Mouse (Mus musculus) midbrain, embryonic 14.5 days (tissue): Measurements from ENCODE around the gene Ndfip2. TPM values are rescaled to one million over a fixed set of nuclear protein-coding genes. Genes with fewer than 3 reads are reported as not detected.
A peak's percentile ranks its signal among the peaks of the same experiment; 100 is the strongest.

Experiments
- ATAC-seq: fragments of 200-750 bp; cut with Nextera tagmentation; 2 replicates; pipeline ENCODE4 v1.8.0; 2017; ENCODE audit warnings: moderate number of reproducible peaks, moderate library complexity; ENCODE audit not compliant: low FRiP score, low TSS enrichment
- DNase-seq: peaks from one replicate; pipeline ENCODE4 v3.0.0-alpha.2; 2015
- H3K27ac ChIP-seq: fragments of 300-500 bp; sonication (generic); replicated peaks from 2 replicates; pipeline ENCODE4 v1.5.1; 2014; ENCODE audit warnings: mild to moderate bottlenecking, low read depth, low read length, moderate library complexity
- H3K27me3 ChIP-seq: fragments of 300-500 bp; sonication (generic); 2 replicates; pipeline ENCODE4 v1.6.1; 2014; ENCODE audit warnings: low read length, control low read depth, mixed read lengths; ENCODE audit not compliant: control insufficient read depth, insufficient read depth
- H3K36me3 ChIP-seq: fragments of 300-500 bp; sonication (generic); 2 replicates; pipeline ENCODE4 v1.6.1; 2014; ENCODE audit warnings: low read length, control low read depth; ENCODE audit not compliant: control insufficient read depth, insufficient read depth
- H3K4me1 ChIP-seq: fragments of 300-500 bp; sonication (generic); 2 replicates; pipeline ENCODE4 v1.6.1; 2014; ENCODE audit warnings: mild to moderate bottlenecking, antibody characterized with exemption, low read length, control low read depth; ENCODE audit not compliant: control insufficient read depth, insufficient read depth
- H3K4me2 ChIP-seq: fragments of 300-500 bp; sonication (generic); 2 replicates; pipeline ENCODE4 v1.6.1; 2014; ENCODE audit warnings: mild to moderate bottlenecking, low read length, moderate library complexity
- H3K4me3 ChIP-seq: fragments of 300-500 bp; sonication (generic); replicated peaks from 2 replicates; pipeline ENCODE4 v1.5.1; 2014; ENCODE audit warnings: low read depth, low read length
- H3K9ac ChIP-seq: fragments of 300-500 bp; sonication (generic); replicated peaks from 2 replicates; pipeline ENCODE4 v1.6.1; 2014; ENCODE audit warnings: mild to moderate bottlenecking, low read length, moderate library complexity
- H3K9me3 ChIP-seq: fragments of 300-500 bp; sonication (generic); 2 replicates; pipeline ENCODE4 v1.6.1; 2016; ENCODE audit warnings: low read length, control low read depth, mixed read lengths; ENCODE audit not compliant: control insufficient read depth
- WGBS: fragments of 180-500 bp; shearing (Covaris S2); extraction: QIAGEN DNeasy Blood & Tissue Kit; methylation state at CpG from one replicate; pipeline ENCODE4 v1.1.7; 2014; 5-methylcytosine and 5-hydroxymethylcytosine counted together
- polyA plus RNA-seq: library from polyadenylated mRNA; unstranded; fragments of >200 nt; fragmentation: Nextera tagmentation; extraction: Ambion mirVana; gene quantifications from 2 replicates; pipeline ENCODE4 v1.2.1, GENCODE M21; 2014

Gene Ndfip2
- polyA plus RNA-seq, 1 experiment from 2014 or later, result 128 TPM

- H3K36me3 ChIP-seq, result peaks cover 15% of the 10 kb centered on the region
- 81% methylated on average over 3 of the region's 3 CpGs for WGBS
- no peak for DNase-seq
Measured at GRCm38 (mm10) chr14:105293777-105294176, 35.4 kb downstream of the Ndfip2 start.

GRCm38 (mm10) chr14:105295820-105296582 lies 37.6 kb downstream of the Ndfip2 start:
- Histone ChIP-seq H3K27ac (no peak overlapping the region), H3K9me3 (no peaks in the 10 kb centered on the region), H3K36me3 (peaks cover 15% of the 10 kb centered on the region), H3K4me3 (no peak overlapping the region), H3K4me1 (no peaks in the 10 kb centered on the region), H3K4me2 (no peak overlapping the region), H3K27me3 (no peaks in the 10 kb centered on the region), H3K9ac (no peak overlapping the region)
- ATAC-seq (no peak), DNase-seq (peak; percentile 88)
- 62% methylated on average over 6 of the region's 6 CpGs for WGBS

More at GRCm38 (mm10) chr14:105293777-105294176, 35.4 kb downstream of the Ndfip2 start:
- no peak for ATAC-seq
- Histone ChIP-seq H3K27ac (no peak overlapping the region), H3K4me1 (no peaks in the 10 kb centered on the region), H3K9ac (no peak overlapping the region), H3K9me3 (no peaks in the 10 kb centered on the region), H3K4me3 (no peak overlapping the region), H3K4me2 (no peak overlapping the region), H3K27me3 (no peaks in the 10 kb centered on the region)

- Histone ChIP-seq H3K36me3 (peaks cover 10% of the 10 kb centered on the region), H3K4me1 (no peaks in the 10 kb centered on the region), H3K27ac (no peak overlapping the region), H3K27me3 (no peaks in the 10 kb centered on the region), H3K4me3 (no peak overlapping the region), H3K9ac (no peak overlapping the region), H3K9me3 (no peaks in the 10 kb centered on the region), H3K4me2 (no peak overlapping the region)
- WGBS, result 79% methylated on average over 5 of the region's 5 CpGs
- DNase-seq (no peak), ATAC-seq (no peak)
Measured at GRCm38 (mm10) chr14:105299744-105300255, 41.4 kb downstream of the Ndfip2 start.

- no peak overlapping the region for H3K27ac ChIP-seq
- ATAC-seq, result no peak
Measured at GRCm38 (mm10) chr14:105300551-105300950, 42.2 kb downstream of the Ndfip2 start.

GRCm38 (mm10) chr14:105302708-105303107 lies 44.3 kb downstream of the Ndfip2 start:
- Histone ChIP-seq H3K4me3 (no peak overlapping the region), H3K4me2 (no peak overlapping the region), H3K9ac (no peak overlapping the region), H3K27me3 (no peaks in the 10 kb centered on the region), H3K9me3 (no peaks in the 10 kb centered on the region), H3K4me1 (no peaks in the 10 kb centered on the region), H3K36me3 (peaks cover 16% of the 10 kb centered on the region; the same call in 1 of the 2 replicates), H3K27ac (no peak overlapping the region)
- DNase-seq (peak; percentile 34), ATAC-seq (no peak)
- 62% methylated on average over 4 of the region's 4 CpGs for WGBS

More at GRCm38 (mm10) chr14:105300551-105300950, 42.2 kb downstream of the Ndfip2 start:
- H3K27me3 ChIP-seq, result no peaks in the 10 kb centered on the region
- no peak overlapping the region for H3K4me2 ChIP-seq
- H3K4me3 ChIP-seq, result no peak overlapping the region
- DNase-seq, result peak; percentile 14
- 58% methylated on average over 10 of the region's 10 CpGs for WGBS
- H3K36me3 ChIP-seq, result peaks cover 15% of the 10 kb centered on the region
- H3K9ac ChIP-seq, result no peak overlapping the region
- no peaks in the 10 kb centered on the region for H3K4me1 ChIP-seq
- no peaks in the 10 kb centered on the region for H3K9me3 ChIP-seq

DNA sequence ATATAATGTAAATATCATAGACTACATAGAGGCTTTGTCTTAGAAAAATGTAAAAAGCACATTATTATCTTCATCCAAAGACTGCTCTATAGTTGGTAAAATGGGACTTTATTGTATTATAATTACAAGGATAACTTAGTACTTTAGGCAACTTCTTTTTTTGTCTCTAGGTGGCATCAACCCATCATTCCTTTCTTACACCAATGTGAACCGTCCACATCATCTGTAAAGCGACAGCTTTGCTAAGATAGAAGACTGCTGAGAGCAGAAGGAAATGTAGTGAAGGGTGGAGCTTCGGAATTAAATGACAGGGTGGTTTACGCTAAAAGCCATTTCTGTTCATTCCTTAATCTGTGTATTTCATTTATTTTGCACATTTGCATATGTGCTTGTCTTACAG lies 49.3 kb downstream of the Ndfip2 start:
- Histone ChIP-seq H3K9ac (no peak overlapping the region), H3K27ac (no peak overlapping the region), H3K4me3 (no peak overlapping the region), H3K27me3 (no peaks in the 10 kb centered on the region), H3K36me3 (peaks cover 29% of the 10 kb centered on the region), H3K4me1 (no peaks in the 10 kb centered on the region), H3K4me2 (no peak overlapping the region), H3K9me3 (no peaks in the 10 kb centered on the region)
- DNase-seq (peak; percentile 41), ATAC-seq (no peak)
- 79% methylated on average over 4 of the region's 4 CpGs for WGBS

- H3K27ac ChIP-seq, result no peak overlapping the region
- no peak overlapping the region for H3K4me3 ChIP-seq
- H3K4me2 ChIP-seq, result no peak overlapping the region
- H3K9ac ChIP-seq, result no peak overlapping the region
- no peaks in the 10 kb centered on the region for H3K4me1 ChIP-seq
- DNase-seq (no peak), ATAC-seq (no peak)
- H3K36me3 ChIP-seq, result peaks cover 18% of the 10 kb centered on the region
- no peaks in the 10 kb centered on the region for H3K27me3 ChIP-seq
- H3K9me3 ChIP-seq, result no peaks in the 10 kb centered on the region
- 80% methylated on average over 4 of the region's 4 CpGs for WGBS
Measured at GRCm38 (mm10) chr14:105312366-105312765, 54.0 kb downstream of the Ndfip2 start.

- 88% methylated on average over 2 of the region's 2 CpGs for WGBS
- Histone ChIP-seq H3K9me3 (no peaks in the 10 kb centered on the region), H3K36me3 (peaks cover 18% of the 10 kb centered on the region), H3K27me3 (no peaks in the 10 kb centered on the region), H3K4me3 (no peak overlapping the region), H3K4me2 (no peak overlapping the region), H3K9ac (no peak overlapping the region), H3K27ac (no peak overlapping the region), H3K4me1 (no peaks in the 10 kb centered on the region)
- no peak for DNase-seq
- ATAC-seq, result no peak
Measured at GRCm38 (mm10) chr14:105312944-105313343, 54.6 kb downstream of the Ndfip2 start.

- no peaks in the 10 kb centered on the region for H3K4me1 ChIP-seq
- 45% methylated on average over 5 of the region's 5 CpGs for WGBS
- peak; percentile 80 for DNase-seq
Measured at GRCm38 (mm10) chr14:105313877-105314276, 55.5 kb downstream of the Ndfip2 start.

More at GRCm38 (mm10) chr14:105313877-105314276, 55.5 kb downstream of the Ndfip2 start:
- H3K27ac ChIP-seq, result no peak overlapping the region
- peaks cover 21% of the 10 kb centered on the region for H3K36me3 ChIP-seq
- no peaks in the 10 kb centered on the region for H3K9me3 ChIP-seq
- no peak overlapping the region for H3K9ac ChIP-seq
- H3K27me3 ChIP-seq, result no peaks in the 10 kb centered on the region
- H3K4me2 ChIP-seq, result no peak overlapping the region
- no peak overlapping the region for H3K4me3 ChIP-seq
- ATAC-seq, result 0 out of 2 replicates have a peak, but pooled peaks have one; percentile 43
